Comparison of ENCODE assay signal across 18 mouse cellular contexts in genomic region chr16:76222960-76223359, GRCm38 (mm10).
DNase-seq lines count a peak whose midpoint lies in the region; ATAC-seq and TF ChIP-seq lines count a peak whose summit lies in the region.
"Had no signal": no experiment of that assay in that cellular context is flagged by ENCODE, and none has a peak within 500 bp of the region (broad histone marks: within the 10 kb centered on the region; RNA-seq: fewer than 3 reads in every experiment).

No protein-coding gene starts in this region.

- no peak overlapping the region for H3K4me3 ChIP-seq in kidney, adult 2 months (ENCODE audit: insufficient read depth, low read depth, low read length)
- no peak overlapping the region for H3K4me3 ChIP-seq in kidney, embryonic 15.5 days (replicated peaks)
- no peak overlapping the region for H3K4me3 ChIP-seq in small intestine, adult 2 months (ENCODE audit: low read depth, low read length)
- H3K4me3 ChIP-seq: embryonic facial prominence, embryonic 12.5 days; heart, embryonic 15.5 days had no signal

- TF ChIP-seq CTCF in kidney, adult 2 months (conservative IDR thresholded peaks at IDR 0.05; ENCODE audit: insufficient read depth, insufficient read length, low read depth, low read length): no peak
- TF ChIP-seq CTCF in small intestine, adult 2 months (IDR thresholded peaks at IDR 0.05; ENCODE audit: extremely low read depth, insufficient read length, insufficient replicate concordance, low read depth, low read length): no peak

- no peaks in the 10 kb centered on the region for H3K36me3 ChIP-seq in kidney, adult 2 months (ENCODE audit: control insufficient read depth, insufficient read depth, low read length)
- no peaks in the 10 kb centered on the region for H3K36me3 ChIP-seq in kidney, embryonic 15.5 days
- H3K36me3 ChIP-seq in small intestine, adult 2 months (ENCODE audit: control insufficient read depth, insufficient read depth, low read length): no peaks in the 10 kb centered on the region
- H3K36me3 ChIP-seq: embryonic facial prominence, embryonic 12.5 days; heart, embryonic 15.5 days had no signal

- no peak for TF ChIP-seq POLR2A in kidney, adult 2 months (IDR thresholded peaks at IDR 0.05; ENCODE audit: low read depth, low read length)
- no peak for TF ChIP-seq POLR2A in small intestine, adult 2 months (IDR thresholded peaks at IDR 0.05; ENCODE audit: low read depth, low read length)

- H3K27ac ChIP-seq in kidney, adult 2 months (ENCODE audit: insufficient read depth, low read depth, low read length): no peak overlapping the region
- 0 out of 2 replicates have a peak overlapping the region, but pooled peaks have one; percentile 56 for H3K27ac ChIP-seq in kidney, embryonic 15.5 days
- H3K27ac ChIP-seq in small intestine, adult 2 months (ENCODE audit: insufficient read depth, low read depth, low read length): peak overlapping the region; percentile 92
- H3K27ac ChIP-seq: embryonic facial prominence, embryonic 12.5 days; heart, embryonic 15.5 days had no signal

- peak; percentile 78 for DNase-seq in kidney, adult 2 months
- no peak for DNase-seq in kidney, postnatal 10 days
- DNase-seq in kidney, postnatal 14 days: peak; percentile 51
- no peak for DNase-seq in yolk sac, embryonic 10.5 days (ENCODE audit: low spot score)
- DNase-seq: adrenal gland, postnatal 14 days; cerebellum, adult 11-12 months; cerebellum, adult 9-10 months; gastrocnemius, postnatal 10 days; heart, adult 18-20 months; heart, postnatal 14 days had no signal

- no peak for ATAC-seq in kidney, embryonic 15.5 days (replicated peaks; ENCODE audit: low FRiP score)
- ATAC-seq: activated CD4-positive, CD25-positive, alpha-beta regulatory T cell, adult 4 months; Patski had no signal

- H3K4me1 ChIP-seq in kidney, adult 2 months (ENCODE audit: control insufficient read depth, insufficient read depth, low read length): peaks cover 25% of the 10 kb centered on the region; the same call in 1 of the 2 replicates
- peaks cover 45% of the 10 kb centered on the region for H3K4me1 ChIP-seq in kidney, embryonic 15.5 days
- peaks cover 35% of the 10 kb centered on the region; the same call in 1 of the 2 replicates for H3K4me1 ChIP-seq in small intestine, adult 2 months (ENCODE audit: control insufficient read depth, insufficient read depth, insufficient read length, low read length)

- H3K27me3 ChIP-seq in kidney, adult 2 months (replicated peaks; ENCODE audit: control insufficient read depth, insufficient read depth, low read length): no peaks in the 10 kb centered on the region
- H3K27me3 ChIP-seq in kidney, embryonic 15.5 days: no peaks in the 10 kb centered on the region
- no peaks in the 10 kb centered on the region for H3K27me3 ChIP-seq in small intestine, adult 2 months (ENCODE audit: control insufficient read depth, insufficient read depth, low read length)
- H3K27me3 ChIP-seq: CH12.LX; embryonic facial prominence, embryonic 12.5 days; heart, embryonic 15.5 days; Patski had no signal

- H3K9ac ChIP-seq in kidney, embryonic 15.5 days: no peak overlapping the region
- H3K9ac ChIP-seq: embryonic facial prominence, embryonic 12.5 days; heart, embryonic 15.5 days had no signal

- 65% methylated on average over 5 of the region's 5 CpGs for WGBS in kidney, adult 2 months
- 68% methylated on average over 5 of the region's 5 CpGs for WGBS in kidney, embryonic 15.5 days
- 57% methylated on average over 5 of the region's 5 CpGs for WGBS in small intestine, adult 2 months

- H3K9me3 ChIP-seq in kidney, embryonic 15.5 days (replicated peaks): no peaks in the 10 kb centered on the region
- H3K9me3 ChIP-seq: embryonic facial prominence, embryonic 12.5 days; heart, embryonic 15.5 days had no signal

- H3K4me2 ChIP-seq in kidney, embryonic 15.5 days: no peak overlapping the region
- H3K4me2 ChIP-seq: embryonic facial prominence, embryonic 12.5 days; heart, embryonic 11.5 days; heart, embryonic 15.5 days had no signal

Comparison
In these comparisons a context has a peak if more than half of its experiments do, and no peak if none do; other contexts are left out.
1. DNase-seq: peak in kidney, adult 2 months (single experiment) and kidney, postnatal 14 days (single experiment); none in kidney, postnatal 10 days (single experiment) and yolk sac, embryonic 10.5 days (single experiment).